Mouse (Mus musculus) spleen, adult 2 months (tissue): ENCODE measurements around the gene Crtc3. TPM values are rescaled to one million over a fixed set of nuclear protein-coding genes. Genes with fewer than 3 reads are reported as not detected.
A peak's percentile ranks its signal among the peaks of the same experiment; 100 is the strongest.

ENCODE experiments used
- DNase-seq, 2 experiments: peaks; one replicate each; pipeline versions ENCODE4 v3.0.0 to v3.0.0-alpha.2; 2012 to 2021; ENCODE audit warnings: low spot score in 2 of 2, low read depth in 1 of 2
- H3K27ac ChIP-seq: fragments of 200-500 bp; 2 replicates; pipeline ENCODE4 v1.5.1; 2012; ENCODE audit warnings: low read length, inconsistent platforms; ENCODE audit not compliant: insufficient read depth
- H3K27me3 ChIP-seq: fragments of 200-500 bp; 2 replicates; pipeline ENCODE4 v1.6.1; 2012; ENCODE audit warnings: mild to moderate bottlenecking, moderate library complexity, low read length, inconsistent platforms; ENCODE audit not compliant: control insufficient read depth, insufficient read depth
- H3K36me3 ChIP-seq: fragments of 200-500 bp; 2 replicates; pipeline ENCODE4 v1.6.1; 2012; ENCODE audit warnings: mild to moderate bottlenecking, low read length, inconsistent platforms; ENCODE audit not compliant: control insufficient read depth, insufficient read depth
- H3K4me1 ChIP-seq: fragments of 200-500 bp; 2 replicates; pipeline ENCODE4 v1.6.1; 2011; ENCODE audit warnings: inconsistent platforms; ENCODE audit not compliant: control insufficient read depth, insufficient read depth, insufficient read length
- H3K4me3 ChIP-seq: fragments of 200-500 bp; 2 replicates; pipeline ENCODE4 v1.5.1; 2011; ENCODE audit warnings: mild to moderate bottlenecking, inconsistent platforms; ENCODE audit not compliant: insufficient read depth, insufficient read length; ENCODE audit errors: extremely low read depth
- CTCF ChIP-seq: fragments of 200-500 bp; IDR thresholded peaks from 2 replicates; pipeline ENCODE4 v1.5.1; 2011; ENCODE audit warnings: mild to moderate bottlenecking, inconsistent platforms; ENCODE audit not compliant: insufficient read depth, insufficient read length, insufficient replicate concordance; ENCODE audit errors: extremely low read depth
- POLR2A ChIP-seq: fragments of 200-500 bp; IDR thresholded peaks from 2 replicates; pipeline ENCODE4 v1.6.1; 2011; ENCODE audit warnings: low read depth, low read length, inconsistent platforms
- WGBS: fragments of 180-500 bp; shearing (Covaris S2); methylation state at CpG from one replicate; pipeline ENCODE4 v1.1.7; 2018; 5-methylcytosine and 5-hydroxymethylcytosine counted together
- polyA plus RNA-seq: library from polyadenylated mRNA; depleted of rRNA; stranded (reverse); fragments of >200 nt; gene quantifications from 2 replicates; pipeline ENCODE4 v1.2.3, GENCODE M21; 2012

The Crtc3 gene
- polyA plus RNA-seq, 1 experiment: 19.1 TPM

- TF ChIP-seq CTCF: no peak
- TF ChIP-seq POLR2A: no peak
- H3K4me3 ChIP-seq: no peak overlapping the region
- H3K27me3 ChIP-seq: no peaks in the 10 kb centered on the region
- H3K36me3 ChIP-seq: peaks cover 3% of the 10 kb centered on the region; the same call in 1 of the 2 replicates
- WGBS: 95% methylated on average over 6 of the region's 6 CpGs
- no peak overlapping the region for H3K27ac ChIP-seq
- H3K4me1 ChIP-seq: no peaks in the 10 kb centered on the region
- no peak for DNase-seq
Measured at GRCm38 (mm10) chr7:80670889-80671288, 17.8 kb downstream of the Crtc3 start.

- Histone ChIP-seq H3K27me3 (no peaks in the 10 kb centered on the region), H3K27ac (peak overlapping the region; percentile 25), H3K4me1 (no peaks in the 10 kb centered on the region), H3K4me3 (no peak overlapping the region), H3K36me3 (peaks cover 2% of the 10 kb centered on the region; the same call in 1 of the 2 replicates)
- WGBS: 38% methylated on average over 11 of the region's 11 CpGs
- TF ChIP-seq POLR2A: no peak
- no peak for TF ChIP-seq CTCF
- DNase-seq: no peak
Measured at GRCm38 (mm10) chr7:80667190-80667589, 21.5 kb downstream of the Crtc3 start.

- TF ChIP-seq POLR2A: no peak
- no peak for TF ChIP-seq CTCF
- peaks cover 2% of the 10 kb centered on the region; the same call in 1 of the 2 replicates for H3K36me3 ChIP-seq
- H3K27ac ChIP-seq: no peak overlapping the region
- H3K27me3 ChIP-seq: no peaks in the 10 kb centered on the region
- no peaks in the 10 kb centered on the region for H3K4me1 ChIP-seq
- DNase-seq: no peak
- no peak overlapping the region for H3K4me3 ChIP-seq
- 69% methylated on average over 10 of the region's 10 CpGs for WGBS
Measured at GRCm38 (mm10) chr7:80666198-80666915, 22.3 kb downstream of the Crtc3 start.

DNA sequence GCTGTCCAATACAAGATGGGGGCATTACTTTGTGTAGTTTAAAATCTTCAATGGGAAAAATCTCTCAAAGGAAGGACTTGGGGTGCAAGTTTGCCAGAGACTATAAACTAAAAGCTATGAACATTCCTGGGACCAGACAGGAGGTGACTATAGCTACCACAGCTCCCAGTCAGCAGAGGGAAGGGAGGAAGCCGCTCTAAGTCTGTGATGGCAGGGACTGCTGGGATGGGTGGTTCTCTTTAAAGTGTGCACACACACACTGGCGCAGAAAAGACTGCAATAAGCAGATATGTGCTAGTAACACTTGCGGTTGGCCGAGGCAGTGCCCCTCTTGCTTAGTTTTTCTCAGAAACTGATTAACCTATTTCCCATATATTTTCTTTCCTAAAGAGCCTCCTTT lies 27.6 kb downstream of the Crtc3 start:
- H3K4me3 ChIP-seq: no peak overlapping the region
- H3K36me3 ChIP-seq: no peaks in the 10 kb centered on the region
- H3K27ac ChIP-seq: no peak overlapping the region
- no peaks in the 10 kb centered on the region for H3K4me1 ChIP-seq
- 90% methylated on average over 4 of the region's 4 CpGs for WGBS
- DNase-seq: no peak
- no peaks in the 10 kb centered on the region for H3K27me3 ChIP-seq
- no peak for TF ChIP-seq POLR2A
- no peak for TF ChIP-seq CTCF

GRCm38 (mm10) chr7:80660619-80661018 lies 28.1 kb downstream of the Crtc3 start:
- no peak overlapping the region for H3K4me3 ChIP-seq
- H3K27me3 ChIP-seq: no peaks in the 10 kb centered on the region
- no peak for TF ChIP-seq POLR2A
- no peak for TF ChIP-seq CTCF
- no peaks in the 10 kb centered on the region for H3K36me3 ChIP-seq
- no peak for DNase-seq
- 86% methylated on average over 4 of the region's 4 CpGs for WGBS
- no peak overlapping the region for H3K27ac ChIP-seq
- H3K4me1 ChIP-seq: no peaks in the 10 kb centered on the region

DNA sequence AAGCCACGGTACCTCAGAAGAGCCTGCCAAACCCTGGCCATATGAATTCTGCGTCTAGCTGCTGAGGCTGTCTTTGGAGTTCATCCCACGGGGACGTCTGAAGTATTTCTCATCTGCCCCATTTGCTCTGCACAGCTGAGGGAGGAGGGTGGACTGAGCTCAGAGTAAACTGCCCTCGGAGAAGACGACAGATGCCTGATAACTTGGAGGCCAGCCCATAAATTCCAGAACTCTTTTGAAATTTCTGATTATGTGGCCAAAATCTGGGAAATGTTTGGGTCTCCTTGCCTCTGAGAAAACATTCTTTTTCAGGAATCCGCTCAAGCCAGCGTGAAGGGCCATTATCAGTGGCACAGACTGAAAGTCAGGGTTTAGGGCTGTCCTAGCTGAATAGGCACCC lies 30.8 kb downstream of the Crtc3 start:
- no peak for TF ChIP-seq CTCF
- no peak for TF ChIP-seq POLR2A
- no peaks in the 10 kb centered on the region for H3K27me3 ChIP-seq
- H3K36me3 ChIP-seq: no peaks in the 10 kb centered on the region
- WGBS: 75% methylated on average over 8 of the region's 8 CpGs
- 0 out of 2 replicates have a peak overlapping the region, but pooled peaks have one; percentile 37 for H3K27ac ChIP-seq
- no peak overlapping the region for H3K4me3 ChIP-seq
- DNase-seq: no peak
- H3K4me1 ChIP-seq: peaks cover 3% of the 10 kb centered on the region; the same call in 1 of the 2 replicates
